Mouse (Mus musculus) adrenal gland, adult 8-10 months (tissue): ENCODE measurements around the gene Zfp287. TPM values are rescaled to one million over a fixed set of nuclear protein-coding genes. Genes with fewer than 3 reads are reported as not detected.
"Not testable (repeated sequence)": the region's sequence is repeated elsewhere in the genome, so short reads cannot be mapped to it uniquely, and the experiment has no call there.

ENCODE experiments used
- DNase-seq: peaks from one replicate; pipeline ENCODE4 v3.0.0; 2022
- total RNA-seq, 4 experiments: library from RNA; stranded (reverse); gene quantifications; 2 replicates each; pipeline ENCODE4 v1.2.4; 2022

Zfp287 gene
- total RNA-seq: 1 to 10 TPM; 4.5 to 9.8 (median 6.8) TPM

DNA sequence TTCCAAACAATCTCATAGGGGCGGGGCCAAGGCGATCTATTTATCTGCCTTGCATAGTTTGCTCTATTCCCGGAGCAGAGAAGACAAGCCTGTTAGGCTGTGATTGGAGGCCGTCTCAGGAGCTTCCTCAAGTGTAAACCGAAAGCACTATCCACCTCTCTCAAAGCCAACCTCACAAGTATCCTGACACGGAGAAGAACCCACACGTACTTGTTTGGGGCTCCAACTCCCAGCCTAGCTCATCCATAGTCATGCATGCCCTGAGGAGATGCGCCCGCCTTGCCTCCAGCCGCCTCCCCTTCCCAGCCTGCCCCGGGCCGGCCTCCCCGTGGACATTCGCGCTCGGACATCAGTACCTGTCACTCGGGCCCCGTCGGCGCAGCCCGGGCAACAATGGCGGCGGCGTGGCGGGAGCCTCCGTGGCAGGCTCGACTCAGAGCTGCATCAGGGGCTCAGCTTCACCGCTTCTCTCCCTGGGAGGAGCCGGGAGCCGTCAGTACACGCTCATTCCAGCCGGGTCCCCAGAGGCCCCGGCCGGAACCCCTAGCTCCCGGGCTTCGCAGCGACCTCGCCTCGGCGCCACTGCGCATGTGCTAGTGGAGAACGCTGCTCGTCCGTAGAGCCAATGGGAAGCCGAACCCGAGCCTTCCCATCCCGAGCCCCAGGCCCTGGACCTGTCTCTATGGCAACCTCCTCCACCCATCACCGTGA is at the start of gene Zfp287:
Zfp287 (minus strand) TSS at position 595 of the 711 bp plus-strand sequence.
- DNase-seq: peak; percentile 82

DNA sequence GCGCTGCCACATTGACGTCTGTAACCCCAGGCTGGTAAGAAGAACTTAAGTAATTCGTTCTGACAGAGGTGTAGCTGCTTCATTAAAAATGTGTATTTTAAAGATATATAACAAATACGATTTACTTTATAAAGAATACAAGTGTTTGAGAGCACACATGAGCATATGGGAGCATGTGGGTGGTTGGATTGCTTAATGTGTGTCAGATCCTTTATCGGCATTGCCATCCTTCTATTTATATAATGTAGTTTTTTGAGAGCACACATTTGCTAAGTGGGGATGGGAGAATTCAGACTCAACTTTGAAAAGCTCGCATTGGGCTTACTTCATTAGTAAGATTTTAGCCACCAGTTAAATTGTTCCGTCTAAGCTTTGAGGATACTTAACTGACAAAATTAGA is 44.8 kb upstream of the Zfp287 start:
- no peak for DNase-seq

DNA sequence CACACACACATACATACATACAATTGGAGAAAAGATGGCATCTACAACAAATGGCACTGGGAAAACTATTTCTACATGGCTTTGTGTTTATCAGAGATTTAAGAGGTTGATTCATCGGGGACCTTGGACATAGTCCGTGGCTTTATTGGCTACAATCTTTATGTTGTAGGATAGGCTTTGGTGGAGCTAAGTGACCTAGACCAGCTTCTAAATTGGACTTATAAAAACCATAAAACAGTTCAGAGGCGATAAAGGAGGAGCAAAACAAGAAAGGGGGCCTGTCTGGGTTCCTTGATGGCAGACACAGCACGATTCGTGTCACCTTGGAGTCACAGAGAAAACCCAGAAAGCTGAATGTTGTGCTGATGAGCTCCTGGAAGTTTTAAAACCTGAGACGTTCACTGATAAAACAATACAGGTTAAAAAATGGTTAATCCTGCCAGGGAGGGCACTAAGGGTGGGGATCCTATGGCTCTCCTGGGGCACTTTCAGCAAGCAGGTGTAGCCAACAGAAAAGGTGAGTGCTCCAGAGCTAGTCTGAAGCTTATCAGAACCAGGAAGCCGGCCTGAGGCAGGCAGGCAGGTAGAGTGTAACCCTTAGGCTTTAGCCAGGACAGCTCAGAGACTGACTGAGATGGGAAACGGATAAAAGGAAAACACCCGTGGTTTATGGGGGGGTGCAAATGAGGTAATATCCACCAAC is 29.2 kb upstream of the Zfp287 start:
- DNase-seq: no peak

DNA sequence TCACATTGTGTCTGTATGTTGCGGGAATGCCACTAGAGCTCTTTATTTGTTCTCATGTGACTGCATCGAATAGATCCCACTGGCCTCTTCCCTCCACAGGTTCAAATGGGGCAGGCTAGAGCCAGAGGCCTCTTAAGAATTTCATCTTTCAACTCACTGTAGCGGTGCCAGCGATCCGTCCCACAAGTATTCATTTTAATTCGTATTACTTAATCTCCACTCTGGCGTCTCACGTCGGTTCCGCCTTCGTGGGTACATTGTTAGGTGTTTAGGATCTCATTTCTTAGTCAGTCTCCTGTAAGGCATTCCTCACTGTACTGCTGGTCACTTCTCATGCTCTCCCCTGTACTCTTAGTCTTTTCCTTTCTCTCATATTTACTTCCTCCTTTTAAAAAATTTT is 26.8 kb upstream of the Zfp287 start:
- no peak for DNase-seq

DNA sequence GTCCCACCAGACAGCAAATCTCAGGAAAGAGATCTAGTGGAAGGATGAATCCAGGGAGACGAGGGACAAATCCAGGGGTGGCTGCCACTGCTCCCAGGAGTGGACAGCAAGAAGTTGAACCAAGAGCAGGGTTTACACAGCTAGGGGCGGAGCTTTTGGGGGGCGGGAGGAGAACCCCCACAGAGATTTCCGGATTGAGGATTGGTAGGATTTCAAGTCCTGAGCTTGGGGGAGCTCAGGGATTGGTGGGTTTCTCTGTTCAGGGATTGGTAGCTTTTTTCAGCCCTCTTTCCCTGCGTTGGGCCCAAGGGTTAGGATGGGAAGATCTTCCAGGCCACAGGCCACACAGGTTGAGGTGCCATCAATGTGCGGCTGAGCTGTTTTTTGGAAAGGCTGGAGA is 26.2 kb upstream of the Zfp287 start:
- DNase-seq: no peak

DNA sequence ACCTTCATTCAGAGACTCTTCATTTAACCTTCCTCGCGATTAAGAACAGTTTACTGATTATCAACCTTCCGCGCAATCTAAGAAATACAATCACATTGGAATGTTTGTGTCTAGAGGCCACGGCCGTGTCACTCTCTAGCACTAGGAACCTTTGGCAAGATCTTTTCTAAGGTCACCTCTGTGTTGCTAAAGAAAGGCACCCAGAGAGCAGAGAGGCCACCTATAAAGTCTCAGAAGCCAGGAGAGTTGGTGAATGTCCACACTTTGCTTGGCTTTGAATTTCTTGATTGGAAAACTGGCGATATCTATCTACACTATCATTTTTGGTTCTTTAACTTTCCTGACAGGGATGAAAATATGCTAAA is 25.4 kb upstream of the Zfp287 start:
- no peak for DNase-seq

DNA sequence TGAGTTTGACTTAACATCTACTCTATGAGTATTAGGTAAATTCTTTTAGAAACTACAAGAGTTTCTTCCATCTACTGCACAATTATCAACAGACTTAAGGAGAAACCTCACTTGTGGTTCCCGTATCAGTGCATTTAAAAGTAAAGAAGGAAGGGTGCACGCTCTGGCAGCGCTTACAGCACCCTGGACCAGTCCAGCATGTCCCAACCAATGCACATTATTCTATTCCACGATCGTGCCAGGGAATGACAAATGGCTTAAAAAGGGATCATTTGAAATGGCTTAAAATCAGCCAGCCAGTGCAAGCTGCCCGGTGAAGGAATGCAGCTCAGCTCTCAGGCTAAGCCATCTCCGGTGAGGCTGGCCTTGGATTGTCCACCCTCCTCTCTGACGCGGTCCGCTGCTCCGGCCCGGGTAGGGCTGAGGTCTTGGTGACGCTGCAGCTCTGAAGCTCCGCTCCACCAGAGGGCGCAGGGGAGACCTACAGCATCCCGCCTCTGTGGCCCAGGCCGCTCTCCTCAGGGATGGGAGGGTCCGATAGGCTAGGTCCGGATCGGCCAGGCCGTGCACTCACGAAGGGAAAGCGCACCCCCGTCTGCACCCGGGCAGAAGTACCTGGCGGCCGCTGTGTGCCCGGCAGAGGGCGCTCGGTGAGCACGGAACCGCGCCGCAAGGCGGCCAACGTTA is 24.9 kb upstream of the Zfp287 start:
- peak; percentile 96 for DNase-seq

DNA sequence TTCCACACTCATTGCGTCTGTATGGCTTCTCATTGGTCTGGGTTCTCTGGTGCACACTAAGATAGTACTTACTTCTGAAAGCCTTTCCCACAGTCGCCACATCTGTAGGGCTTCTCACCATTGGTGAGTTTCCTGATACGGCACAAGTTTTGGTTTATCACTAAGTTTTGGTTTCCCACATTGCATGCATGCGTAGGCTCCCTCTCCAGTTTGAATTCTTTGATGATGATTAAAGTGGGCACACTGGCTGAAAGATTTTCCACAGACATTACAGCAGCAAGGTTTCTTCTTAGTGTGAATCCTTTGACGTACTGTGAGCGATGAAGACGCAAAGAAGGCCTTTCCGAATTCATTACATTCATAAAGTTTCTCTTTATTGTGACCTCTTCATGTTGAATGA is 21.1 kb upstream of the Zfp287 start, which contains the start of gene Gm10428:
Gm10428 (plus strand) TSS at position 321 of the 400 bp plus-strand sequence.
- no peak for DNase-seq

DNA sequence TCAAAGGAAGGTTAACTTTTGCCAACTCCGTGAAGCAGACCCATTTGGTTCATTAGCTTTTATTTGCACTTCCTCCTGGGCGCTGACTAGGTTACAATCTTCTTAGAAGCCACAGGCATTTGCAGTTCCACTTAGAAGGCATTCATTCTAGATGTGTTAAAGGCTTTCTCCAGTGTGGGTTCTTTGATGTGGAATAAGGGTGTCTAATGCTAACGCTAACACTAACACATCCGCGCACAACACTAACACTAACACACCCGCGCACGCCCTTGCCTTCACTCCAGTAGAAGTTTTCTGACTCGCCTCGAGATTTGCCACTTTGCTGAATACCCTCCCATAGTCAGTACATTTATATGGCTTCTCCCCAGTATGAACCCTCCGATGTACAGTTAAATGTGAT is 20.5 kb upstream of the Zfp287 start:
- DNase-seq: no peak

DNA sequence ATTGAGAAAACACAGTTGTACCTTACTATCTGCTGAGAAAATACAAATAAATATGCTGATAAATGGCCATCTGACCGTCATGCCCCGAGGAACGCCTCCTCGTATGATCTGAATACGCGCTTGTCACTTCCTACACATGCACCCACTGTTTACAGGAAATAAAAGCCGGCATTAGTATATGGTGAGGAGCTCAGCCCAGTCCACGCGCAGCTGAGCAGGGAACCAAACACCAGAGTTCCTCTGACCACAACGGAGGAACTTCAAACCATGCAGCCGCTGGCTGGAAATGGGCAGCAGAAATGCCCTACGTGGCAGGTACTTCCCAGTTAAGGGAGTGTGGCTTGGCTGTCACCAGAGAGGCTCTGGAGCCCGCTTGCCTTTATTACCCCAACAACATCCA is 17.7 kb upstream of the Zfp287 start:
- DNase-seq: not testable (repeated sequence)

DNA sequence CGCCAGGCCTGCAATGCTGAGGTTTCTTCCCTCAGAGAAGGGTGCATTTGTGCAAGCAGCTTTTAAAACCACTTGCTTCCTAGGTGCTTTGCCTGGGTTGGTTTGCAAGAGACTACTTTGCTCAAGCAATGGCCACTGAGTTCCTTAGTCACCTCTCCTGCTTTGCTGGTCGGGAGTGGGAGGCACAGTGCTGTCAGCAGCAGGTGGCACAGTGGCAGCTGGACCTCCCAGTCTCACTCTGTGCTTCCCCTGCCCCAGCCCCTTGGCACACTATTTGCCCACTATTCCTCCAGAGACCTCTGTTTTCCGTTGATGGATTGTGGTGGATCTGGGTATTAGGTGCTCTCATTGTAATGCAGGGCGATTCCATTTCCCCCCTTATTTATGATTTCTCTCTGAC is 16.4 kb upstream of the Zfp287 start:
- DNase-seq: no peak

DNA sequence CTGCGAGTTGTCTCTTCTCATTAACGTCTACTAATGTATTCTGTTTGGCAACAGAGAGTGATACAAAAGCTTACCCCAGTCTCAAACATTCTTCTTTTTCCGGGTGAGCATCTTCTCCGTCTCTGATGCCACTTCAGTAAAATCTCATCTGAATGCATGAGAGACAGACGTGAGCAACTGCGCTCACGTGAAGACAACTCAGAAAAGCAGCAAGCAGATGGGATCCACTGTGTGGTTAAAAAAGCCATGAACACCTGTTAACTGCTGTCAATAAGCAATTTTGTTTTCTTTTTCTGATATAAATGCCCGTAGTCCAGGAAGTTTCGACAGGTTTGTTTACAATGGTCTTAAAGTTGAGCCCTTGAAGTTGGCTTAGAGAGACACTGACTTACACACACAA is 15.5 kb upstream of the Zfp287 start:
- DNase-seq: no peak

DNA sequence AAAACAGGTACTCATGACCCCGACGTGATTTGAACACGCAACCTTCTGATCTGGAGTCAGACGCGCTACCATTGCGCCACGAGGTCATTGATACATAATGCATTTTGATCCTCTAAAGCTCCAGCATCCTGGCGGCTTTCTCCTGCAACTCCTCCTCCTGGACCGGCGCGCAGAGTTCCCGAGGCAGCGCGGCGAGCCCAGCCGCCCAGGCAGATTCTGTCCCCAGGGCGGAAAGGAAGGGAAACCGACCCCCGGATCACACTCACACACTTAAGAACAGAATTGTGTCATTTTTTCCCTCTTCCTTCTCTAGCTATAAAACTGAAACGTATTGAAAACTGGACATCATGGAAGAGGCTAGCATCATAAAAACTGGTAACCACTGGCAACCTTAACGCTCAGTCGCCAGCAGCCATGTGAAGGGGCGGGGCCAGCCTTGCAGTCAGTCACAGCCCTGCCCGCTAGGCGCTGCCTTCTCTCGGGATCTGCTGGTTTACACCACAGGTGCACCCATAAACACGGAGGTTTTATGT is 14.4 kb upstream of the Zfp287 start:
- DNase-seq: peak; percentile 37

DNA sequence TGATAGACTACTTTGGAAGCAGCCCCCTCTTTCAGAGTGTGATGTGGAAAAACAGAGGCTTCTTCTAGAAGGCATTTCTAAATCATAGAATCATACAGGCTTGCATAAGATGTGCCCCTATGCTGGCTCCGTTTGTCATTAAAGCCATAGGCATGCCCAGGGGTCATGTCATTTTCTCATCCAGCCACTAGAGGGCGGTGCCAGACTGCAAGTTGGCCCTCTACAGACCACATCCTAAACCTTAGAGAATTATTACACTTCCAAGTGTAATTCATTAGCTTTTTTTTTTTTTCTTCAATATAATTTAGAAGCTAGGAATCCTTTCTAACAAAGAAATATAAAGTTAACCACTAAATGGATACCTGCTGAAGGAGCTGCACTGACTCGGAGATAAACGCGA is 12.4 kb upstream of the Zfp287 start:
- peak; percentile 31 for DNase-seq

DNA sequence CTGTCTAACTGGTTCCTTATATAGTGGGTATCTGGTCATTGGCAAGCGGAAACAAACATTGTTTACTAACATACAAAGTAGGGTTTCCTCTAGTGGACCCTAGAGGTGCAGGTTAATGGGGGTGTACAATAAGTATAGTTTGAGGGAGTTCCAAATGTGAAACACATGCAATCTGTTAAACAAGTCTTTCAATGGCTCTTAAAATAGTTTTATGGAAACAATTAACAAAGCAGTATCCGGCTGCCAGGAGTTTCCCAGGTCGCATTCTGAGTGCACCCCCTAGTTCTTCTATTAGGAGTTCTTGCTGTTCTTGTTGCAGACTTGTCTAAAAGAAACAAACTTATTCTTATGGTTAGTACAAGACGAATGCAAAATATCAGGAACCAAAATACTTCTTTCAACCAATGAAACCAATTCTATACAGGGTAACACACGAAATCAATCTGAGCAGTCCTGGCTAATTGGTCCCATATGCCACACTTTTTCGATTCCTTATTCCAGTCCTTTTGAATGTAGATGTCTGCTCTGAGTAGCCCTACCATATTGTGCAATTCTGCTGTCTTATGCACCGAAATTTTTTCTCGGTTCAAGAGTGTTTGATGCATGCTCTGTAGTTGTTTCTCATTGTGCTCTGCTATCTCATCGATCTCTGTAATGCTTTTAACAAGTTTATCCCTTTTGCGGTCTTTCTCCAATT is 10.7 kb upstream of the Zfp287 start:
- no peak for DNase-seq

DNA sequence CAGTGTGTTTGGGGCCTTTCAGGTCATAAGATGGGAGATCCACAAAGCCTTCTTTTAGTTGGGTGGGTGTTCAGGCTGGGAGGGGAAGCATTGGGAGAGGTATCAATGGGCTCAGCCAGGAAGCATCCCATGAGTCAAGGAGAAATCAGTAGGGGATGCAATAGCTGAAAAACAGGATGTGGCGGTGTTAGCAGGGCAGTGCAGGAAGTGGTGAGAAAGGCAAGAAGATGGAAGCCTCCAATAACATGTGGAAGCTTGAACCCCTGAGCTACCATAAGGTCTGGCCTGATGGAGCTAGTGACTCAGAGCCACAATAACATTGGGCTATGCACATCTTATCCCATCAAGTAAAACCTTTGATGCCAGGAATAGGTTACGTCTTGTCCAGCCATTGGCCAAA is 9.5 kb upstream of the Zfp287 start:
- DNase-seq: no peak

DNA sequence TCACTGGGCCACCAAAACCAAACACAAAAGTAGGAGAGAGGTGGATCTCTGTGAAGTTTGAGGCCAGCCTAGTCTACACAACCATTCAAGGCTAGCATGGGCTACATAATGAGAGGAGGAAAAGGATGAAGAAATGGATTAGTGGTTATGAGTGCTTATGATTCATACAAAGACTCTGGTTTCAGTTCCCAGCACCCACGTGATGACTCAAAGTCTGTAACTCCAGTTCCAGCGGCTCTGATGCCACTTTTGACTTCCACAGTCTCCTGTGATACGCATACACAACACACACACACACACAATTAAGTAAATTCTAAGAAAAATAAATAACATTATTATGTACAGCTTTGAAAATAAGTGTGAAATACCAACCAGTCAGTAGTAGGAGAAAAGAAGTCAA is 960 bp upstream of the Zfp287 start:
- no peak for DNase-seq

DNA sequence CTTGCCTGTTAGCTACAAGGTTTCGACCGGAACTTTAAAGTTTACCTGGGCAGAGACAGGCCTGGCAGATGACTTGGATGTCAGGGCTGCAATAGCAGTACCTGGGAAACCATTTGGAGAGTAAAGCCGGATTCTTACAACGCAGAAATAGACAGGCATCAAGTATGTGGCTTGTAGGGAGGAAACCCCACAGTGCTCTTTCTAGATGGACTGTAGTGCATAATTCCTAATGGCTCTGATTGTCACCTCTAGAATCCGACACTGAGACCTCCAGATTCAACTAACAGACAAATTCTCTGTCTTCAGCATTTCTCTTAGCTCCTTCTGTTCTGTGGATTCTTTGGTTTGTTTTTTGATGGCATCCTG is 300 bp upstream of the Zfp287 start:
- no peak for DNase-seq

DNA sequence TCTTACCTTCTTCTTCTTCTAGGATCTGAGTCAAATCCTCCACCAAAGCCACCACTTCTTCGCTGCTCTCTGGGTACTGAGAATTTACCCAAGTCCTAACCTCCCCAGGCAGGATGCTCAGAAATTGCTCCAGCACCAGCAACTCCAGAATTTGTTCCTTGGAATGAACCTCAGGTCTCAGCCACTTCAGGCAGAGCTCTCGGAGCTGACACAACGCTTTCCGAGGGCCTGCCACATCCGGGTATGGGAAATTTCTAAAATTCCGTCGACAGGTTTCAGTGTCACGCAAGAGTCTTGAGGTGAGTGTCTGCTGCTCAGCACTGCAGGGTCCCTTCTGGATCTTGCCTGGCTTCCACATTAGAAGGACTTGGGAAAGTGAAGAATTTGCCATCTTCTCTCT is 3.4 kb downstream of the Zfp287 start:
- no peak for DNase-seq

DNA sequence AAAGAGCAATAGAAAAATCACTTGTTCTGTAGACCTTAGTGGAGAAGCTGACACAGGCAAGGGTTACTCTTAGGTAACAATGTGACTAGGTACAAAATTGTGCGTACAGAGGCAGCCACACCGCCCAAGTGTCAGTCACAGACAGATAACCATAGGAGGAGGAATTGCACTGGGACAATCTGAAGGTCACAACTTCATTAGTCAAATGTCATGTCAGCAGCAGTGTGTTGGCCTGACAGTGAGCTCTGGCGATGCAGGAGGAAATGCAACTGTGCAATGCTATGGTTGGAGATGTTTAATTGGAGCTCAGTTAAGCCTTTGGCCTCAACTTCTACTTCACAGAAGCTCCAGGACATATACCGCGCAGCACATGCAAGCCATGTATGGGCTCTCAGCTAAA is 21.0 kb downstream of the Zfp287 start:
- DNase-seq: no peak

DNA sequence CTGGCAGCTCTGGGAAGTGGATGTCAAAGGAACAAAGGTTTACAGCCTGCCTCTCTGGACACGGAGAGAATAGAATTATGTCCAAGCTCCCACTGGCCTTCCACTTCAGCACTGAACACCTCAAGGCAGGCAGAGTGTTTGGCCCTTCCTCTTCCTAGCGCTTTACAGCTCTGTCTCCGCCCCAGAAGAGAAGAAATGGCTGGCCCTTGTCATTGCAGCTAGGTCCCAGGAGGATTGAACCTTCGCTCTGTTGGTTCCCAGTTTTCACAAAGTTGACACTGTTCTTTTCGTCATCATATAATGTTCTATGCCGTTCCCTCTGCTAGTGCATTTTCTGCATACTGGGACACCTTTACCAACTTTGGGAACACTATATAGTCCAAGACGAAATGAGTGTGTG is 23.5 kb downstream of the Zfp287 start:
- DNase-seq: no peak

DNA sequence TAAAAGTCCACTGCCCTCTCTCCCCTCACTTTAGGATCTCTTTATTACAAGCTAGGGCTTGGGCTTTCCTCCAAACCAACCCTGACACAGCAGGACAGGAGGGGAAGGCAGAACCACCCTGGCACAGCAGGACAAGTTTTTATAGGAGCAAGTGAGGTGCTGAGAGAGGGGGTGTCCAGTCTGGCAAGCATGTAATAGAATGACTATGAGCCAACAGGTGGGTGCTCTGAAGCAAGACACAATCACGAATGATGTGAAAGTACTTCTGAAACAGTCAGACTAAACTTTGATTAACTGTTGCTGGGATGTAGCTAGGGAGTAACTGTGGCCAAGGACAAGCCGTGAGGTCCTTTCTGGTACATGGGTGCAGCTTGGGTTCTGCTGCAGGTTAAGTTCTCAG is 25.6 kb downstream of the Zfp287 start:
- no peak for DNase-seq

DNA sequence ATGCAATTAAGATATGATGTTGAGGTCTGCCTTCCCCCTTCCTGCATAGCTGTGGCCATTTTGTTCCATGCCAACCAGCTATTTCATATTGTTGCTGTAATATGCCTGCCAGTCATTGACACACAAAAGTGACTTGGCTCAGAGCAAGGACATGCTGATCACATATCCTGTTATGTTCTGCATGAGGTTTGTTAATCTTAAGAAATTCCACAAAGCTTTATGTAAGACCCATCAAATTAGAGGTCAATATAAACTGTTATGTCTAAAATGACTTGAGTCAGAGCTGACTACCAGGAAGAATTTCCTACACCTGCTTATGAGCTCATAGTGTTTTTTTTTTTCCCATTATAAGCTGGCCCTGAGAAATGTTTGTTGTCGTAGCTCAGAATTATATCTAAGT is 30.5 kb downstream of the Zfp287 start:
- DNase-seq: no peak
